Mouse (Mus musculus) C2C12 (cell line): ENCODE results near the gene Pdzk1ip1.

Experiments used
- CTCF ChIP-seq: IDR thresholded peaks from one replicate; pipeline ENCODE4 v1.5.1; 2011; ENCODE audit not compliant: control insufficient read depth, insufficient read depth, insufficient read length
- MAX ChIP-seq: IDR thresholded peaks from one replicate; pipeline ENCODE4 v1.6.1; 2011; ENCODE audit warnings: mild to moderate bottlenecking, control low read depth

DNA sequence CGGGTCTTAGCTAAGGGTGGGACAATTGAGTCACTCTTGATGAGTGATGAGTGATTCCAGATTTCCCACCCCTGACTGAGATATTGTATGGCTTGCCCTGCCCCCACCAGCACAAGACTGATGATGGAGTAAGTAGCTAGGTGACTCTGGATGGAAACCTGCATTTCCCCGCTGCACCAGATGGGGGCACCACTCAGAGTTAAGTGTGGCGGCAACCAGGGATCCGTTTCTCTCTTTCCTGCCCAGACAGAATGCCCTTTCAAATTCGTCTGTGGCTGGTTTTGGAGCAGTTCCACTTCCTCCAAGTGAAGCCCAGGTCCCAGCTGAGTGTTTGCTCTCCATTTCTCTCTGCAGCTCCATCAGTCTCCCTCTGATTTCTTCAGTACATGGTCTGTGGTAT, 40.8 kb upstream of the Pdzk1ip1 start:
- no peak for TF ChIP-seq MAX
- TF ChIP-seq CTCF: no peak
